Mouse (Mus musculus): ENCODE data around the gene Cdk17. TPM values are rescaled to one million over a fixed set of nuclear protein-coding genes. Genes with fewer than 3 reads are reported as not detected.

Gene Cdk17
- polyA plus RNA-seq, 1 experiment from 2014 or later = 26.9 TPM

- 14% methylated on average over 14 of the region's 16 CpGs for WGBS
- H3K9ac ChIP-seq (ENCODE audit: low read depth, low read length) = peak overlapping the region; percentile 34; the same call in 1 of the 2 replicates
- H3K27ac ChIP-seq (replicated peaks; ENCODE audit: low read depth, low read length) = peak overlapping the region; percentile 67
- peaks cover 36% of the 10 kb centered on the region for H3K36me3 ChIP-seq (ENCODE audit: control insufficient read depth, insufficient read depth, low read length)
- DNase-seq (ENCODE audit: low spot score) (peak; percentile 91), ATAC-seq (ENCODE audit: low read depth) (peak; percentile 87)
- H3K4me3 ChIP-seq (ENCODE audit: low read depth, low read length) = 0 out of 2 replicates have a peak overlapping the region, but pooled peaks have one; percentile 1
- no peaks in the 10 kb centered on the region for H3K9me3 ChIP-seq (ENCODE audit: control insufficient read depth, low read length)
- H3K4me1 ChIP-seq (ENCODE audit: control insufficient read depth, insufficient read depth, low read length) = peaks cover 26% of the 10 kb centered on the region
- no peaks in the 10 kb centered on the region for H3K27me3 ChIP-seq (replicated peaks; ENCODE audit: control insufficient read depth, insufficient read depth, low read length)
- peak overlapping the region; percentile 40 for H3K4me2 ChIP-seq (ENCODE audit: low read depth, low read length)
Observed at GRCm38 (mm10) chr10:93261132-93261980, 100.7 kb downstream of the Cdk17 start.

GRCm38 (mm10) chr10:93261981-93262499 lies 101.4 kb downstream of the Cdk17 start:
- Histone ChIP-seq H3K4me1 (ENCODE audit: control insufficient read depth, insufficient read depth, low read length) (peaks cover 24% of the 10 kb centered on the region), H3K9me3 (ENCODE audit: control insufficient read depth, low read length) (no peaks in the 10 kb centered on the region), H3K4me2 (ENCODE audit: low read depth, low read length) (peak overlapping the region; percentile 40), H3K9ac (ENCODE audit: low read depth, low read length) (peak overlapping the region; percentile 34; the same call in 1 of the 2 replicates), H3K27ac (replicated peaks; ENCODE audit: low read depth, low read length) (peak overlapping the region; percentile 67), H3K4me3 (ENCODE audit: low read depth, low read length) (0 out of 2 replicates have a peak overlapping the region, but pooled peaks have one; percentile 1), H3K36me3 (ENCODE audit: control insufficient read depth, insufficient read depth, low read length) (peaks cover 41% of the 10 kb centered on the region), H3K27me3 (replicated peaks; ENCODE audit: control insufficient read depth, insufficient read depth, low read length) (no peaks in the 10 kb centered on the region)
- DNase-seq (ENCODE audit: low spot score) (peak; percentile 77), ATAC-seq (ENCODE audit: low read depth) (peak; percentile 60)
- WGBS = 11% methylated on average over 15 of the region's 15 CpGs

- peaks cover 43% of the 10 kb centered on the region for H3K36me3 ChIP-seq (ENCODE audit: control insufficient read depth, insufficient read depth, low read length)
- H3K9me3 ChIP-seq (ENCODE audit: control insufficient read depth, low read length) = no peaks in the 10 kb centered on the region
- H3K27ac ChIP-seq (replicated peaks; ENCODE audit: low read depth, low read length) = 0 out of 2 replicates have a peak overlapping the region, but pooled peaks have one; percentile 15
- no peak overlapping the region for H3K4me3 ChIP-seq (ENCODE audit: low read depth, low read length)
- no peak for DNase-seq (ENCODE audit: low spot score)
- no peak overlapping the region for H3K4me2 ChIP-seq (ENCODE audit: low read depth, low read length)
- H3K4me1 ChIP-seq (ENCODE audit: control insufficient read depth, insufficient read depth, low read length) = peaks cover 22% of the 10 kb centered on the region
- H3K27me3 ChIP-seq (replicated peaks; ENCODE audit: control insufficient read depth, insufficient read depth, low read length) = no peaks in the 10 kb centered on the region
- H3K9ac ChIP-seq (ENCODE audit: low read depth, low read length) = no peak overlapping the region
- ATAC-seq (ENCODE audit: low read depth) = no peak
- 65% methylated on average over 8 of the region's 8 CpGs for WGBS
Observed at GRCm38 (mm10) chr10:93263431-93263830, 102.8 kb downstream of the Cdk17 start.

GRCm38 (mm10) chr10:93264001-93264400 lies 103.3 kb downstream of the Cdk17 start:
- peaks cover 22% of the 10 kb centered on the region for H3K4me1 ChIP-seq (ENCODE audit: control insufficient read depth, insufficient read depth, low read length)
- H3K27ac ChIP-seq (replicated peaks; ENCODE audit: low read depth, low read length) = no peak overlapping the region
- DNase-seq (ENCODE audit: low spot score) (no peak), ATAC-seq (ENCODE audit: low read depth) (no peak)
- H3K27me3 ChIP-seq (replicated peaks; ENCODE audit: control insufficient read depth, insufficient read depth, low read length) = no peaks in the 10 kb centered on the region
- H3K4me3 ChIP-seq (ENCODE audit: low read depth, low read length) = no peak overlapping the region
- no peak overlapping the region for H3K4me2 ChIP-seq (ENCODE audit: low read depth, low read length)
- H3K36me3 ChIP-seq (ENCODE audit: control insufficient read depth, insufficient read depth, low read length) = peaks cover 43% of the 10 kb centered on the region
- no peaks in the 10 kb centered on the region for H3K9me3 ChIP-seq (ENCODE audit: control insufficient read depth, low read length)
- H3K9ac ChIP-seq (ENCODE audit: low read depth, low read length) = no peak overlapping the region
- WGBS = 59% methylated on average over 5 of the region's 5 CpGs

- Histone ChIP-seq H3K27me3 (replicated peaks; ENCODE audit: control insufficient read depth, insufficient read depth, low read length) (no peaks in the 10 kb centered on the region), H3K9me3 (ENCODE audit: control insufficient read depth, low read length) (no peaks in the 10 kb centered on the region), H3K9ac (ENCODE audit: low read depth, low read length) (no peak overlapping the region), H3K36me3 (ENCODE audit: control insufficient read depth, insufficient read depth, low read length) (peaks cover 42% of the 10 kb centered on the region), H3K4me1 (ENCODE audit: control insufficient read depth, insufficient read depth, low read length) (peaks cover 31% of the 10 kb centered on the region), H3K4me3 (ENCODE audit: low read depth, low read length) (no peak overlapping the region), H3K4me2 (ENCODE audit: low read depth, low read length) (no peak overlapping the region), H3K27ac (replicated peaks; ENCODE audit: low read depth, low read length) (no peak overlapping the region)
- no peak for ATAC-seq (ENCODE audit: low read depth)
- DNase-seq (ENCODE audit: low spot score) = no peak
- WGBS = 84% methylated on average over 9 of the region's 9 CpGs
Observed at GRCm38 (mm10) chr10:93265833-93266232, 105.2 kb downstream of the Cdk17 start.

- Histone ChIP-seq H3K4me1 (ENCODE audit: control insufficient read depth, insufficient read depth, low read length) (peaks cover 25% of the 10 kb centered on the region), H3K9ac (ENCODE audit: low read depth, low read length) (no peak overlapping the region), H3K4me3 (ENCODE audit: low read depth, low read length) (no peak overlapping the region), H3K27ac (replicated peaks; ENCODE audit: low read depth, low read length) (no peak overlapping the region), H3K36me3 (ENCODE audit: control insufficient read depth, insufficient read depth, low read length) (peaks cover 42% of the 10 kb centered on the region), H3K9me3 (ENCODE audit: control insufficient read depth, low read length) (no peaks in the 10 kb centered on the region), H3K4me2 (ENCODE audit: low read depth, low read length) (no peak overlapping the region), H3K27me3 (replicated peaks; ENCODE audit: control insufficient read depth, insufficient read depth, low read length) (no peaks in the 10 kb centered on the region)
- ATAC-seq (ENCODE audit: low read depth) (no peak), DNase-seq (ENCODE audit: low spot score) (no peak)
- WGBS = 85% methylated on average over 7 of the region's 7 CpGs
Observed at GRCm38 (mm10) chr10:93266521-93266920, 105.8 kb downstream of the Cdk17 start.

- Histone ChIP-seq H3K9me3 (ENCODE audit: control insufficient read depth, low read length) (no peaks in the 10 kb centered on the region), H3K4me1 (ENCODE audit: control insufficient read depth, insufficient read depth, low read length) (peaks cover 24% of the 10 kb centered on the region), H3K36me3 (ENCODE audit: control insufficient read depth, insufficient read depth, low read length) (peaks cover 42% of the 10 kb centered on the region), H3K27ac (replicated peaks; ENCODE audit: low read depth, low read length) (no peak overlapping the region), H3K4me2 (ENCODE audit: low read depth, low read length) (no peak overlapping the region), H3K4me3 (ENCODE audit: low read depth, low read length) (no peak overlapping the region), H3K9ac (ENCODE audit: low read depth, low read length) (no peak overlapping the region), H3K27me3 (replicated peaks; ENCODE audit: control insufficient read depth, insufficient read depth, low read length) (no peaks in the 10 kb centered on the region)
- DNase-seq (ENCODE audit: low spot score) (no peak), ATAC-seq (ENCODE audit: low read depth) (no peak)
- 94% methylated on average over 5 of the region's 5 CpGs for WGBS
Observed at GRCm38 (mm10) chr10:93267509-93267908, 106.8 kb downstream of the Cdk17 start.

GRCm38 (mm10) chr10:93268339-93268738 lies 107.7 kb downstream of the Cdk17 start:
- Histone ChIP-seq H3K9ac (ENCODE audit: low read depth, low read length) (no peak overlapping the region), H3K4me1 (ENCODE audit: control insufficient read depth, insufficient read depth, low read length) (peaks cover 22% of the 10 kb centered on the region), H3K4me3 (ENCODE audit: low read depth, low read length) (no peak overlapping the region), H3K4me2 (ENCODE audit: low read depth, low read length) (no peak overlapping the region), H3K36me3 (ENCODE audit: control insufficient read depth, insufficient read depth, low read length) (peaks cover 38% of the 10 kb centered on the region), H3K27ac (replicated peaks; ENCODE audit: low read depth, low read length) (no peak overlapping the region), H3K27me3 (replicated peaks; ENCODE audit: control insufficient read depth, insufficient read depth, low read length) (no peaks in the 10 kb centered on the region), H3K9me3 (ENCODE audit: control insufficient read depth, low read length) (no peaks in the 10 kb centered on the region)
- no peak for ATAC-seq (ENCODE audit: low read depth)
- DNase-seq (ENCODE audit: low spot score) = no peak
- 93% methylated on average over 3 of the region's 3 CpGs for WGBS

All from embryonic facial prominence, embryonic 14.5 days (tissue).